Mouse (Mus musculus): Measurements from ENCODE around the gene Tekt4. TPM values are rescaled to one million over a fixed set of nuclear protein-coding genes. Genes with fewer than 3 reads are reported as not detected.

The Tekt4 gene
- polyA plus RNA-seq, 1 experiment from 2014 or later = not detected

DNA sequence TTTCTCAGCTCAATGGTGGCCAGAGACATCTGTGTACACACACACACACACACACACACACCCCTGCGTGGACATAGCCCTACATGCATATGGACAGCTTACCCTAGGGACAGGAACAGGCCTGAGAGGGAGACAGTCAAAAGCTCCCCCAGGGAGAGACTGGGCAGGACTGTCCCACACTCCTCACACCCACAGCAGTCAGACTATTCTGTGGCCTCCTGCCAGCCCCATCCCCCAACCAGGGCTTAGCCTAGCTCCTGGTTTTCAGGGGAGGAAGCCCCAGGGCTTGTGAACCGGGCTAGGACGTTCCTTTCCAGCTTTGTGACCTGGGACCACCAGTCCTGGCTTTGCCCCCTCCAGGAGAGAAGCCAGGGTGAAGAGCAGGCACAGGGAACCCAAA, 38.2 kb upstream of the Tekt4 start:
- no peaks in the 10 kb centered on the region for H3K9me3 ChIP-seq (replicated peaks)
- H3K27me3 ChIP-seq (replicated peaks) = 0 out of 2 replicates have a peak, but pooled peaks cover 2% of the 10 kb centered on the region
- no peak overlapping the region for H3K27ac ChIP-seq
- no peak overlapping the region for H3K4me3 ChIP-seq
- 0 out of 2 replicates have a peak, but pooled peaks have one; percentile 19 for ATAC-seq
- peaks cover 29% of the 10 kb centered on the region for H3K4me1 ChIP-seq
- no peak overlapping the region for H3K9ac ChIP-seq
- 23% methylated on average over 3 of the region's 3 CpGs for WGBS (ENCODE audit: insufficient replicate concordance)
- no peaks in the 10 kb centered on the region for H3K36me3 ChIP-seq
- H3K4me2 ChIP-seq = no peak overlapping the region

DNA sequence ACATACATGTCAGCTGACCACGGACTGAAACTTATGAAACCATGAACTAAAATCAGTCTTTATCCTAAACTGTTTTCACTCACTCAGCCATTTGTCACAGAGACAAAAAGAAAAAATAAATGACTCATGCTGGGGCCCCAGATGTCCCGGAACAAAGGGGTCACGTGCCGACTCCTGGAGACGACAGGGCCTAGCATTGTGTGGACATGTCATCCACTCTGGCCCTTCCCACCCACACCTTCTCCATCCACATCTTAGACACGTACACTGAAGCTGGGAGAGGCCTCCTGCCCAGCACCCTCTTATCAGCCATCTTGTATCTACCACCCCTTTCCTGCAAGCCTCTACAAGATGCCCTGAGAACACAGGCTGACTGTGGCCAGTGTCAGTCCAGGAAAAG, 36.4 kb upstream of the Tekt4 start:
- 64% methylated on average over 6 of the region's 6 CpGs for WGBS (ENCODE audit: insufficient replicate concordance)
- Histone ChIP-seq H3K4me1 (peaks cover 25% of the 10 kb centered on the region), H3K36me3 (no peaks in the 10 kb centered on the region)

DNA sequence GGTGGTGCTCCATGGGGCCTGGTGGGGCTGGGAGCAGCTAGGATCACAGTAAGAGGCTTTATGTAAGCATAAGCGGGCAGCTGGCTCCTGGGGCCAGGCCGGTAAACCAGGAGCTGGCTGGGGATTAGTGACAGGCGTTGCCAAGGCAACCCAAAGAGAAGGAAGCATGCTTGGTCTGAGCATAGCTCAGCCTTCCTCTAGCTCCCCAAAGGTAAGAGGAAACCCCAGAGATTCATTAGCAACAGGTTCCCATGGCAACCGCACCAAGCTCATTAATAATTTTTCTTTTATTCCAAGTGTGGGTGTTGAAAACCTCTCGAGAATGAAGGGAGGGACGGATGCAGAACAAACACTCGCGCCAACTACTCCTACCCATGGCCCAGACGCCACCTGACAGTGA, 35.5 kb upstream of the Tekt4 start:
- Histone ChIP-seq H3K9me3 (replicated peaks) (no peaks in the 10 kb centered on the region), H3K4me3 (no peak overlapping the region), H3K27ac (no peak overlapping the region), H3K4me2 (no peak overlapping the region), H3K9ac (no peak overlapping the region), H3K4me1 (peaks cover 25% of the 10 kb centered on the region), H3K36me3 (no peaks in the 10 kb centered on the region), H3K27me3 (replicated peaks) (0 out of 2 replicates have a peak, but pooled peaks cover 8% of the 10 kb centered on the region)
- 39% methylated on average over 9 of the region's 9 CpGs for WGBS (ENCODE audit: insufficient replicate concordance)
- no peak for ATAC-seq

More for the DNA sequence above, 36.4 kb upstream of the Tekt4 start:
- Histone ChIP-seq H3K27ac (no peak overlapping the region), H3K9ac (no peak overlapping the region), H3K4me2 (no peak overlapping the region), H3K9me3 (replicated peaks) (no peaks in the 10 kb centered on the region), H3K4me3 (no peak overlapping the region), H3K27me3 (replicated peaks) (0 out of 2 replicates have a peak, but pooled peaks cover 8% of the 10 kb centered on the region)
- ATAC-seq = no peak

DNA sequence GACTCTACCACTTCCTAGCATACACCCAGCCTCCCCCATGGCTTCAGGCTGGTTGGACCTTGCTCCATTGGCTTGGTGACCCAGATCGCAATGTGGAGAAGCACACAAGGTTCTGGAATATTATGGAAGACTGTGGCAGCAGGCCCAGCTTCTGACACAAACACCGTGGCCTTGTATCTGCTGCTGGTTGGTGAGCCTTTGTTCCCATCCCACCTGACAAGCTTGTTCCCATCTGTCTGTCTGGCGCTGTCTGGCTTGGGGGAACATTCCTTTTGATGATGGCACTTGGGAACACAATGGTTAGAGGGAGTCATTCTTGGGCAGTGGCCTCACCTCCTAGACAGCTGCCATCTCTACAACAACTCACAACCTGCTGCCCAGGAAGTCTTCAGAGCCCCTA, 33.4 kb upstream of the Tekt4 start:
- H3K27me3 ChIP-seq (replicated peaks) = 0 out of 2 replicates have a peak, but pooled peaks cover 8% of the 10 kb centered on the region
- no peak overlapping the region for H3K4me2 ChIP-seq
- H3K36me3 ChIP-seq = no peaks in the 10 kb centered on the region
- no peak overlapping the region for H3K27ac ChIP-seq
- no peak for ATAC-seq
- peaks cover 12% of the 10 kb centered on the region for H3K4me1 ChIP-seq
- no peak overlapping the region for H3K9ac ChIP-seq
- no peak overlapping the region for H3K4me3 ChIP-seq
- WGBS (ENCODE audit: insufficient replicate concordance) = 78% methylated on average over 3 of the region's 3 CpGs
- no peaks in the 10 kb centered on the region for H3K9me3 ChIP-seq (replicated peaks)

DNA sequence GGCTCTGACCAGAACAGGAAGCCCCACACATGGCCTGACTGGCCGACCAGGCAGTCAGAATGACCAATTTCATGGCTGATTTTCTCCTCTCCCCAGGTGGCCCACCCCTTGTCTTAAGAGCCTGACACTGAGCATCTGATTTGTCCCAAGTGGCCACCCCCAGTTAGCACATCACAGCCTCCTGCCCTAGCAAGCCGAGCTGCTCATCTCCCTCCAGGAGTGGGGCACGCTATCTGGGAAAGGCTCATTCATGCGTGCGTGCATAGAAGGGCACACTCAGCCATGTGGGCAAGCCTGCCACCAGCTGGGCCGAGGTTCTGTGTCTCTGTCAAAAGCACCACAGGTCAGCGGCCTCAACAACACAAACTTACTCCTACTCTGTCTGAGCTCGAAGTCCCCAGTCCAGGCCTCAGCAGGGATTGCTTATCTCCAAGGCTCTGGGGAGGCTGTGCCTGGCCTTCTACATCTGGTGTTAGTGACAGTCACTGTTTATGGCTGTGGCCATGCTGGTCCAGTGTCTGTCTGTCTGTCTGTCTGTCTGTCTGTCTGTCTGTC, 29.8 kb upstream of the Tekt4 start:
- H3K9ac ChIP-seq = no peak overlapping the region
- no peak overlapping the region for H3K4me2 ChIP-seq
- H3K9me3 ChIP-seq (replicated peaks) = no peaks in the 10 kb centered on the region
- WGBS (ENCODE audit: insufficient replicate concordance) = 53% methylated on average over 8 of the region's 8 CpGs
- no peak overlapping the region for H3K4me3 ChIP-seq
- no peaks in the 10 kb centered on the region for H3K4me1 ChIP-seq
- no peak for ATAC-seq
- peaks cover 23% of the 10 kb centered on the region for H3K27me3 ChIP-seq (replicated peaks)
- H3K36me3 ChIP-seq = no peaks in the 10 kb centered on the region
- no peak overlapping the region for H3K27ac ChIP-seq

DNA sequence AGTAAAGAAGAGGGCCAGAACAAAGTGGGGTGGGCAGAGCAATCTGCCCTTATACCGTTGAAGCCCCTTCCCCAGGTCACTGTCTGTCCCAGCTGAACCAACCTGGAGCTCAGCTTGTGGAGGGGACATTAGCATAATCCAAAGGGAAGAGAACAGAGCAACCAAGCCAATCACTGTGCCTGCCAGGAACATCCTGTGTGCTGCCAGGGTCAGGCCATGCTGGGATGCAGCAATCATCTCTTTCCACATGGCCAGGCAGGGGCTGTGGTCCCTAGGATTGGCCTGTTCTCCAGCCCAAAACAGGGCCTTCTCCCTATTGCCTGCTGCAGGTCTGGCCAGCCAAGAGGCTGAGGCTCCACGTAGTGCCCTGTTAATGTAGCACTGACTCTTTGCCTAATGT, 28.4 kb upstream of the Tekt4 start:
- no peak overlapping the region for H3K4me2 ChIP-seq
- peaks cover 36% of the 10 kb centered on the region for H3K27me3 ChIP-seq (replicated peaks)
- 42% methylated on average over 2 of the region's 2 CpGs for WGBS (ENCODE audit: insufficient replicate concordance)
- ATAC-seq = no peak
- no peak overlapping the region for H3K27ac ChIP-seq
- no peaks in the 10 kb centered on the region for H3K9me3 ChIP-seq (replicated peaks)
- H3K4me1 ChIP-seq = no peaks in the 10 kb centered on the region
- H3K36me3 ChIP-seq = no peaks in the 10 kb centered on the region
- H3K4me3 ChIP-seq = no peak overlapping the region
- H3K9ac ChIP-seq = no peak overlapping the region

DNA sequence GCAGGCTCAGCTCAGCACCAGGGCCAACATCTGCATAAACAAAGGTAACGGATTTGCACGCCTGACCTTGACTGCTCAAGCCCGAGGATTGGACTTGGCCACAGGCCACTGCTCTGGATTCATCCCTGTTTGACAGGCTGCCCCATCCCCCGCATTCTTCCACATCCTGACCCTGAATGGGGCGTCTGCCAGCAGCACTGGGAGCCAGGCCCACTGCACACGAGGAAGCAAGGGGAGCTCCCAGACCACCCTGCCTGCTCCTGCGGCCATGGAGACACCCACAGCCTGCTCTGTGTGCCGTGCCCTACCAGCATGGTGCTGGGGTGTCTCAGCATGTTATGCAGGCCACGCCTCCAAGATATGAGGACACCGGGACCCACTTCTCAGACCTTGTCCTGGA, 27.0 kb upstream of the Tekt4 start:
- 40% methylated on average over 10 of the region's 10 CpGs for WGBS (ENCODE audit: insufficient replicate concordance)
- Histone ChIP-seq H3K9ac (no peak overlapping the region), H3K4me1 (0 out of 2 replicates have a peak, but pooled peaks cover 7% of the 10 kb centered on the region), H3K27me3 (replicated peaks) (peaks cover 42% of the 10 kb centered on the region), H3K27ac (no peak overlapping the region), H3K9me3 (replicated peaks) (no peaks in the 10 kb centered on the region), H3K4me3 (no peak overlapping the region), H3K4me2 (no peak overlapping the region), H3K36me3 (no peaks in the 10 kb centered on the region)
- no peak for ATAC-seq

DNA sequence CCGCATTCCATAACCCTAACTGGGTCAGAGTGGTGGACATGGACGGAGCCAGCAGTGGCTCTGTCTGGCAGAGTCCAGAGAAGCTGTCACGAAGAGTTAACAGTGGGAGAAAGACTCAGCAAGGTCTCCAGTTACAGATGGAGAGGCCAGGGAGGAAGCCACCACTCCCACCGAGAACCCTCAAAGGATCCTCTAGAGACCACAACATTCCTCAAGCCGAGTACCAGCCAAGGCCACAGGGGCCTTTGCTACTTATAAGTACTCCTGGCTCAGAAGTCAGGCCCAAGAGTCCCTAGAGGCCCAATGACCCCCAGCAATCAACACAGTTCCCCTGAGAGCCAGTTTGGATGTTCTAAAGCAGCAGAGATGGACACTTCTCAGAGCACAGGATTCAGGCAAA, 25.2 kb upstream of the Tekt4 start:
- peaks cover 60% of the 10 kb centered on the region for H3K27me3 ChIP-seq (replicated peaks)
- no peak overlapping the region for H3K27ac ChIP-seq
- no peak overlapping the region for H3K4me3 ChIP-seq
- ATAC-seq = no peak
- WGBS (ENCODE audit: insufficient replicate concordance) = 41% methylated on average over 5 of the region's 5 CpGs
- no peaks in the 10 kb centered on the region for H3K36me3 ChIP-seq
- peaks cover 13% of the 10 kb centered on the region for H3K4me1 ChIP-seq
- no peaks in the 10 kb centered on the region for H3K9me3 ChIP-seq (replicated peaks)
- H3K4me2 ChIP-seq = no peak overlapping the region
- H3K9ac ChIP-seq = no peak overlapping the region

DNA sequence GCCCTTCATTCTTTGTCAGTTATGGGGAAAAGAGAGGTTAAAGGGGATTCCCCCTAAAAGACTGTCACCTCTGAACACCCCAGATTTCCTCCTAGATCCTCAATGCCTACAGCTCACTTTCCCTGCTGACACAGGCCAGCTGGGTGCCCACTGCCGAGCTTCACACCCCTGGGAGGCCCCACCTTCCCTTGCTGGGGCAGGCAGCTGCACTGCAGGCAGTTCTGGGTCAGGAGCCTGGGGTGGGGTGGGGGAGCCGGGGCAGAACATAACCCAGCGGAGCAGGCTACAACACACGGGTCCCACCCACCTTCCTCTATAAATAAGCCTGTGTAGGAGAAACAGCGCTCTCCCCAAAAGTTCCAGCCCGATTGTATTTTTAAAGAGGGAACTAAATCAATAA, 24.5 kb upstream of the Tekt4 start:
- H3K9ac ChIP-seq = no peak overlapping the region

DNA sequence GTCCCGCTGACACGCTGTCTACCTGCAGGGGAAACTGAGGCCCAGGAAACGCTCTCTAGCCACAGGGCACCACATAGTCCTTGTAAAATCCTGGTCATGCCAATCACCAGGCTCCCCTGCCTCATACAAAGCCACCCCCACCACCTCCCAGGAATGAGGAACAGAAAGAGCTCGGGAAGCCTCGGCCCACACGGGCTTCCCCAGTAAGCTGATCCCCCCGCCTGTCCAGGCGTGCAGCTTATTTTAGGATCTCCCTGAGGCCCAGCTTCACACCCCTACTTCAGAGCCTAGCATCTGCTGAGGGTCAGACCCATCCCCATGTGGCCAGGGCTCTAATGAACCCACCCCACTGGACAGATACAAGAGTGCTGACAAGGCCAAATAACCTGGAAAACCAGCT, 23.9 kb upstream of the Tekt4 start:
- Histone ChIP-seq H3K4me1 (peaks cover 13% of the 10 kb centered on the region), H3K36me3 (no peaks in the 10 kb centered on the region), H3K4me3 (no peak overlapping the region), H3K9ac (no peak overlapping the region), H3K27me3 (replicated peaks) (peaks cover 73% of the 10 kb centered on the region), H3K9me3 (replicated peaks) (no peaks in the 10 kb centered on the region), H3K4me2 (no peak overlapping the region), H3K27ac (no peak overlapping the region)
- 39% methylated on average over 8 of the region's 8 CpGs for WGBS (ENCODE audit: insufficient replicate concordance)
- no peak for ATAC-seq

More for the DNA sequence above, 24.5 kb upstream of the Tekt4 start:
- Histone ChIP-seq H3K9me3 (replicated peaks) (no peaks in the 10 kb centered on the region), H3K4me2 (no peak overlapping the region), H3K27ac (no peak overlapping the region), H3K4me1 (peaks cover 13% of the 10 kb centered on the region), H3K4me3 (no peak overlapping the region), H3K36me3 (no peaks in the 10 kb centered on the region), H3K27me3 (replicated peaks) (peaks cover 67% of the 10 kb centered on the region)
- WGBS (ENCODE audit: insufficient replicate concordance) = 39% methylated on average over 6 of the region's 6 CpGs
- no peak for ATAC-seq

DNA sequence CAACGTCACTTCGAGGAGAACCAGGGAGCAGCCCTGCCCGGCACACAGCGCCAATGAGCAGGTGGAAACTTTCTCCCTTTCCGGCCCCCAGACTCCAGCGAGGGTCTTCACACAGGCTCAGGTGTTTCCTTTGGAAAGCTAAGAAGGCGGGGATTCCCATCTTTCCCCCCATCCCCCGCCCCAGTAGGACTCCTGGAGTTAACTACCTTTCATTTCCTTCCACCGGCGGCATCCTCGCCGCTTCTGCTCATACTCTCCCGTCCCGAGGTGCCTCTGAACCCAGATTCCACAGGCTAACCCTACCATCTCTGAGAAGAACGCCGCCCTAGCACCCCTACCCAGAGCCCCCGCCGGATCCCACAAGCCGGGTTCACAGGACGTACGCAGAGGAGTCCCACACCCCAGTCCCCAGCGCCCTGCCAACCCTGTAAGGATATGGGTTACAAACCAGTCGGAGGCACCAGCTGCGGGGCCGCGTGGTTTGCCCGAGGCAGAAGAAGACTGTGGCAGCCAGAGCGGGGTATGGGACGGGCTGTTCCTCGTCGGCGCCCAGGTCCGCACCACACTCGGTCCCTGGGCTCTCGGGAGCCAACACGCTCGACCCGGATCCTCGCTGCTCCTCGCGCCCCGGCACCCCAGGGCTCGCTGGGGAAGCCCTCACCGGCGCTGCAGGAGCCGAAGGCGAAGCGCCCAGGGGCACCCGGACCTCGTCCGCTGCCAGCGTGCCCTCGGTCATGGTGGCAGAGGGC, 21.8 kb upstream of the Tekt4 start:
- peaks cover 92% of the 10 kb centered on the region for H3K27me3 ChIP-seq (replicated peaks)
- no peaks in the 10 kb centered on the region for H3K9me3 ChIP-seq (replicated peaks)
- H3K27ac ChIP-seq = no peak overlapping the region
- WGBS (ENCODE audit: insufficient replicate concordance) = 2% methylated on average over 53 of the region's 53 CpGs
- 0 out of 2 replicates have a peak overlapping the region, but pooled peaks have one; percentile 54 for H3K9ac ChIP-seq
- peak overlapping the region; percentile 67 for H3K4me2 ChIP-seq
- ATAC-seq = no peak
- H3K4me1 ChIP-seq = peaks cover 13% of the 10 kb centered on the region
- peak overlapping the region; percentile 58 for H3K4me3 ChIP-seq
- H3K36me3 ChIP-seq = no peaks in the 10 kb centered on the region

DNA sequence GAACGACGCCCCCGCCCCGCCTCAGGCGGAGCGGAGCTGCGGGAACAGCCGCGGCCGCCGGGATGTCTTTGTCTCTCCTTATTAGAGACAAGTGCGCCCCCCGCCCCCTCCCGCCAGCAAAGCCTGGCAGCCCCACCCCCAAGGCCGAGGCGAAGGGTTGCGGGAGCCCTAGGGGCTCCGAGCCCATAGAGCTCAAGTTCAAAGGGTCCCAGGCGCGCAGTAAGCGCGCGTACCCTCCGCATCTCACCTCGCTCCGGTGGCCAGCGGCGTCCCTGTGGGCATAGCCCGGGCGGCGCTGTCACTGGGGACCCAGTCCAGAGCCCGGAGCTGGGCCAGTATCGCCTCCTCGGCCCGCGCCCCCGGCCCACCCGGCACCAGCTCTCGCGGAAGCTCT, 21.2 kb upstream of the Tekt4 start:
- Histone ChIP-seq H3K27ac (no peak overlapping the region), H3K9ac (peak overlapping the region; percentile 54), H3K9me3 (replicated peaks) (no peaks in the 10 kb centered on the region), H3K27me3 (replicated peaks) (peaks cover 90% of the 10 kb centered on the region), H3K4me1 (peaks cover 13% of the 10 kb centered on the region), H3K4me2 (peak overlapping the region; percentile 67), H3K4me3 (peak overlapping the region; percentile 58), H3K36me3 (no peaks in the 10 kb centered on the region)
- WGBS (ENCODE audit: insufficient replicate concordance) = under 1% methylated on average over 40 of the region's 40 CpGs
- ATAC-seq = peak; percentile 17

Data from liver, embryonic 12.5 days (tissue).